Mouse (Mus musculus) lung, postnatal 0 days (tissue): Measurements from ENCODE around the gene Il18rap. TPM values are rescaled to one million over a fixed set of nuclear protein-coding genes. Genes with fewer than 3 reads are reported as not detected.
A peak's percentile ranks its signal among the peaks of the same experiment; 100 is the strongest.
"Not testable (repeated sequence)": the region's sequence is repeated elsewhere in the genome, so short reads cannot be mapped to it uniquely, and the experiment has no call there.

Source experiments
- ATAC-seq: fragments of 200-750 bp; cut with Nextera tagmentation; 2 replicates; pipeline ENCODE4 v1.8.0; 2017; ENCODE audit warnings: moderate library complexity
- DNase-seq: peaks from one replicate; pipeline ENCODE4 v3.0.0-alpha.2; 2016; ENCODE audit warnings: low spot score
- H3K27ac ChIP-seq: fragments of 300-500 bp; sonication (generic); 2 replicates; pipeline ENCODE4 v1.5.1; 2014; ENCODE audit warnings: antibody characterized with exemption, mild to moderate bottlenecking, low read length, mixed read lengths
- H3K27me3 ChIP-seq: fragments of 300-500 bp; sonication (generic); replicated peaks from 2 replicates; pipeline ENCODE4 v1.6.1; 2014; ENCODE audit warnings: low read length, mixed read lengths; ENCODE audit not compliant: insufficient read depth
- H3K36me3 ChIP-seq: fragments of 300-500 bp; sonication (generic); 2 replicates; pipeline ENCODE4 v1.6.1; 2014; ENCODE audit warnings: low read length, mixed read lengths; ENCODE audit not compliant: insufficient read depth
- H3K4me1 ChIP-seq: fragments of 300-500 bp; sonication (generic); 2 replicates; pipeline ENCODE4 v1.6.1; 2014; ENCODE audit warnings: antibody characterized with exemption, low read depth, low read length, mixed read lengths; ENCODE audit not compliant: insufficient read depth
- H3K4me2 ChIP-seq: fragments of 300-500 bp; sonication (generic); replicated peaks from 2 replicates; pipeline ENCODE4 v1.6.1; 2014; ENCODE audit warnings: low read depth, mild to moderate bottlenecking, low read length, moderate library complexity, mixed read lengths
- H3K4me3 ChIP-seq: fragments of 300-500 bp; sonication (generic); 2 replicates; pipeline ENCODE4 v1.5.1; 2014; ENCODE audit warnings: low read depth, low read length
- H3K9ac ChIP-seq: fragments of 300-500 bp; sonication (generic); replicated peaks from 2 replicates; pipeline ENCODE4 v1.6.1; 2014; ENCODE audit warnings: low read depth, mild to moderate bottlenecking
- H3K9me3 ChIP-seq: fragments of 300-500 bp; sonication (generic); 2 replicates; pipeline ENCODE4 v1.6.1; 2016; ENCODE audit warnings: low read length, mixed read lengths
- CTCF ChIP-seq: IDR thresholded peaks from 2 replicates; pipeline ENCODE4 v1.5.1; 2016; ENCODE audit warnings: antibody characterized with exemption, mild to moderate bottlenecking
- EP300 ChIP-seq: IDR thresholded peaks from 2 replicates; pipeline ENCODE4 v1.6.1; 2016; ENCODE audit warnings: antibody characterized with exemption, mild to moderate bottlenecking, control low read depth
- WGBS: fragments of 180-500 bp; shearing (Covaris S2); extraction: QIAGEN DNeasy Blood & Tissue Kit; methylation state at CpG from one replicate; pipeline ENCODE4 v1.1.7; 2014; 5-methylcytosine and 5-hydroxymethylcytosine counted together
- polyA plus RNA-seq: library from polyadenylated mRNA; unstranded; fragments of >200 nt; fragmentation: Nextera tagmentation; extraction: Ambion mirVana; gene quantifications from 2 replicates; pipeline ENCODE4 v1.2.1, GENCODE M21; 2015

Il18rap gene
- polyA plus RNA-seq, 1 experiment from 2014 or later: 0.76 TPM

GRCm38 (mm10) chr1:40579784-40580183, 64.6 kb downstream of the Il18rap start, which contains the start of gene Slc9a4:
TSS of gene Slc9a4 (plus strand) at chr1:40580081.
- H3K27me3 ChIP-seq: no peaks in the 10 kb centered on the region
- no peaks in the 10 kb centered on the region for H3K36me3 ChIP-seq
- H3K9ac ChIP-seq: no peak within 1 kb of the TSS
- ATAC-seq (no peak), DNase-seq (peak; percentile 62)
- H3K4me3 ChIP-seq: no peak within 1 kb of the TSS
- no peaks in the 10 kb centered on the region for H3K4me1 ChIP-seq
- no peak within 1 kb of the TSS for H3K27ac ChIP-seq
- H3K4me2 ChIP-seq: no peak within 1 kb of the TSS
- WGBS: 8% methylated on average over 7 of the region's 7 CpGs
- TF ChIP-seq EP300 (no peak), CTCF (peak; percentile 84)
- H3K9me3 ChIP-seq: no peaks in the 10 kb centered on the region

GRCm38 (mm10) chr1:40580269-40580668, 65.1 kb downstream of the Il18rap start:
- ATAC-seq (no peak), DNase-seq (no peak)
- H3K9ac ChIP-seq: no peak overlapping the region
- no peaks in the 10 kb centered on the region for H3K36me3 ChIP-seq
- TF ChIP-seq EP300: no peak
- no peak for TF ChIP-seq CTCF
- no peak overlapping the region for H3K27ac ChIP-seq
- H3K4me1 ChIP-seq: no peaks in the 10 kb centered on the region
- H3K4me2 ChIP-seq: no peak overlapping the region
- H3K9me3 ChIP-seq: no peaks in the 10 kb centered on the region
- 63% methylated on average over 14 of the region's 14 CpGs for WGBS
- H3K27me3 ChIP-seq: no peaks in the 10 kb centered on the region
- H3K4me3 ChIP-seq: no peak overlapping the region

GRCm38 (mm10) chr1:40586776-40587175, 71.6 kb downstream of the Il18rap start:
- Histone ChIP-seq H3K27me3 (no peaks in the 10 kb centered on the region), H3K4me3 (no peak overlapping the region), H3K4me2 (no peak overlapping the region), H3K27ac (no peak overlapping the region), H3K36me3 (no peaks in the 10 kb centered on the region), H3K9ac (no peak overlapping the region), H3K4me1 (no peaks in the 10 kb centered on the region), H3K9me3 (no peaks in the 10 kb centered on the region)
- WGBS: 87% methylated on average over 5 of the region's 5 CpGs
- no peak for ATAC-seq
- no peak for DNase-seq
- TF ChIP-seq EP300: no peak
- no peak for TF ChIP-seq CTCF

GRCm38 (mm10) chr1:40590931-40591330, 75.8 kb downstream of the Il18rap start:
- no peak for TF ChIP-seq EP300
- TF ChIP-seq CTCF: no peak
- DNase-seq (no peak), ATAC-seq (no peak)
- Histone ChIP-seq H3K27ac (no peak overlapping the region), H3K4me1 (no peaks in the 10 kb centered on the region), H3K36me3 (no peaks in the 10 kb centered on the region), H3K9ac (no peak overlapping the region), H3K9me3 (no peaks in the 10 kb centered on the region), H3K4me3 (no peak overlapping the region), H3K27me3 (no peaks in the 10 kb centered on the region), H3K4me2 (no peak overlapping the region)
- WGBS: 76% methylated on average over 4 of the region's 4 CpGs

GRCm38 (mm10) chr1:40597822-40598221, 82.7 kb downstream of the Il18rap start:
- H3K27me3 ChIP-seq: no peaks in the 10 kb centered on the region
- no peak overlapping the region for H3K9ac ChIP-seq
- no peaks in the 10 kb centered on the region for H3K4me1 ChIP-seq
- WGBS: 42% methylated on average over 5 of the region's 5 CpGs
- ATAC-seq (no peak), DNase-seq (no peak)
- no peak overlapping the region for H3K27ac ChIP-seq
- no peak overlapping the region for H3K4me3 ChIP-seq
- TF ChIP-seq EP300 (no peak), CTCF (no peak)
- H3K36me3 ChIP-seq: no peaks in the 10 kb centered on the region
- no peaks in the 10 kb centered on the region for H3K9me3 ChIP-seq
- no peak overlapping the region for H3K4me2 ChIP-seq

GRCm38 (mm10) chr1:40599661-40600060, 84.5 kb downstream of the Il18rap start:
- H3K9me3 ChIP-seq, H3K4me3 ChIP-seq, DNase-seq, H3K36me3 ChIP-seq, H3K4me1 ChIP-seq, H3K9ac ChIP-seq, H3K4me2 ChIP-seq, ATAC-seq, H3K27me3 ChIP-seq, H3K27ac ChIP-seq: not testable (repeated sequence)
- WGBS: 84% methylated on average over 9 of the region's 9 CpGs
